Mouse (Mus musculus) embryonic facial prominence, embryonic 14.5 days (tissue): ENCODE results near the gene Mtcl1. TPM values are rescaled to one million over a fixed set of nuclear protein-coding genes. Genes with fewer than 3 reads are reported as not detected.

ENCODE experiments used
- ATAC-seq: fragments of 200-750 bp; cut with Nextera tagmentation; 2 replicates; pipeline ENCODE4 v1.8.0; 2017; ENCODE audit warnings: low read depth, moderate number of reproducible peaks, moderate TSS enrichment
- DNase-seq: peaks from one replicate; pipeline ENCODE4 v3.0.0-alpha.2; 2015; ENCODE audit warnings: low spot score
- H3K27ac ChIP-seq: fragments of 300-500 bp; sonication (generic); replicated peaks from 2 replicates; pipeline ENCODE4 v1.5.1; 2014; ENCODE audit warnings: low read depth, mild to moderate bottlenecking, low read length, moderate library complexity
- H3K27me3 ChIP-seq: fragments of 300-500 bp; sonication (generic); replicated peaks from 2 replicates; pipeline ENCODE4 v1.6.1; 2014; ENCODE audit warnings: low read length; ENCODE audit not compliant: control insufficient read depth, insufficient read depth
- H3K36me3 ChIP-seq: fragments of 300-500 bp; sonication (generic); 2 replicates; pipeline ENCODE4 v1.6.1; 2014; ENCODE audit warnings: low read length, mixed read lengths; ENCODE audit not compliant: control insufficient read depth, insufficient read depth
- H3K4me1 ChIP-seq: fragments of 300-500 bp; sonication (generic); 2 replicates; pipeline ENCODE4 v1.6.1; 2014; ENCODE audit warnings: antibody characterized with exemption, low read length; ENCODE audit not compliant: control insufficient read depth, insufficient read depth
- H3K4me2 ChIP-seq: fragments of 300-500 bp; sonication (generic); 2 replicates; pipeline ENCODE4 v1.6.1; 2014; ENCODE audit warnings: low read depth, mild to moderate bottlenecking, low read length, moderate library complexity, mixed read lengths
- H3K4me3 ChIP-seq: fragments of 300-500 bp; sonication (generic); 2 replicates; pipeline ENCODE4 v1.5.1; 2014; ENCODE audit warnings: low read depth, mild to moderate bottlenecking, low read length
- H3K9ac ChIP-seq: fragments of 300-500 bp; sonication (generic); 2 replicates; pipeline ENCODE4 v1.6.1; 2014; ENCODE audit warnings: low read depth, mild to moderate bottlenecking, low read length, moderate library complexity, mixed read lengths
- H3K9me3 ChIP-seq: fragments of 300-500 bp; sonication (generic); 2 replicates; pipeline ENCODE4 v1.6.1; 2016; ENCODE audit warnings: low read length; ENCODE audit not compliant: control insufficient read depth
- WGBS: fragments of 180-500 bp; shearing (Covaris S2); extraction: QIAGEN DNeasy Blood & Tissue Kit; methylation state at CpG from one replicate; pipeline ENCODE4 v1.1.7; 2014; 5-methylcytosine and 5-hydroxymethylcytosine counted together
- polyA plus RNA-seq: library from polyadenylated mRNA; unstranded; fragments of >200 nt; fragmentation: Nextera tagmentation; extraction: Ambion mirVana; gene quantifications from 2 replicates; pipeline ENCODE4 v1.2.1, GENCODE M21; 2014

The Mtcl1 gene
- polyA plus RNA-seq, 1 experiment from 2014 or later, result 8.8 TPM

DNA sequence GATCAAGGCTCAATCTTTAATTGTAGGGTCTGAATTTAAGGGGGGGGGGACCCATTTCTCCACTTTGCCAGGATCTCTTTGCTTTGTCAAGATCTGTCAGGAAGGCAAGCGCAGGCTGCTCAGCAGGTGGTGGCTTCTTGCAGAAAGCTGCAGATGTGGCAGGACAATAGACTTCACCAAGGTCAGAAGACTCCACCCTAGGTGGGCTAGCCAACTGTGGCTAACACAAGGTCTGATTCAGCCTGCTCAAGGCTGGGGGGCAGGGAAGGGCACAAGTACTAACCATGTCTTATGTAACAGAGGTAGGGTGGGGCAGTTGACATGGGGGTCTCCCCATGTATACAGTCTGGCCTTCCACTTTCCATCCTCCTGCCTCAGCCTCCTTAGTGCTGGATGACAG, 7.7 kb upstream of the Mtcl1 start:
- H3K4me3 ChIP-seq, result no peak overlapping the region
- no peaks in the 10 kb centered on the region for H3K4me1 ChIP-seq
- no peaks in the 10 kb centered on the region for H3K27me3 ChIP-seq
- no peak overlapping the region for H3K9ac ChIP-seq
- no peak overlapping the region for H3K27ac ChIP-seq
- WGBS, result 76% methylated on average over 1 of the region's 1 CpGs
- no peaks in the 10 kb centered on the region for H3K9me3 ChIP-seq
- H3K4me2 ChIP-seq, result no peak overlapping the region
- ATAC-seq (no peak), DNase-seq (no peak)
- H3K36me3 ChIP-seq, result no peaks in the 10 kb centered on the region

DNA sequence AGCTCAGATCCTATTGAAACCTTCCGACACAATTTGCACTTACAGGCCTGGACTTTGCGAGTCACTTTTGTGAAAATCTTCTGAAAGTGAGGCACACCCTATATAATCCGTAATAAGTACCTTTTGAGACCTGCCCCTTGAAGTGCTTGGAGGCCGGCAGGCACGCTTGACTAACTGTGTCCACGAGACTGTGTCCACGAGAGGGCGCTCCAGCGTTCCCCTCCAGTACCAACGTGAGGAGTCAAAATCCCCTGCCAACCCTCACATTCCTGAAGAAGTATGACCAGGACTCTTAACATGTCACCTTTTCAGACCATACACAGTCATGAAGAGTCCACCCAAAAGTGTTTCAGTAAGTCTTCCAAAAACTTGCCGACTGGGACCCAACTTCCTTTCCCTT, 1.6 kb upstream of the Mtcl1 start:
- Histone ChIP-seq H3K4me1 (peaks cover 18% of the 10 kb centered on the region; the same call in 1 of the 2 replicates), H3K36me3 (no peaks in the 10 kb centered on the region), H3K9ac (no peak overlapping the region), H3K4me2 (peak overlapping the region; percentile 98), H3K4me3 (0 out of 2 replicates have a peak overlapping the region, but pooled peaks have one; percentile 79), H3K27me3 (peaks cover 35% of the 10 kb centered on the region), H3K27ac (no peak overlapping the region), H3K9me3 (no peaks in the 10 kb centered on the region)
- ATAC-seq (no peak), DNase-seq (peak; percentile 92)
- 1% methylated on average over 11 of the region's 11 CpGs for WGBS

DNA sequence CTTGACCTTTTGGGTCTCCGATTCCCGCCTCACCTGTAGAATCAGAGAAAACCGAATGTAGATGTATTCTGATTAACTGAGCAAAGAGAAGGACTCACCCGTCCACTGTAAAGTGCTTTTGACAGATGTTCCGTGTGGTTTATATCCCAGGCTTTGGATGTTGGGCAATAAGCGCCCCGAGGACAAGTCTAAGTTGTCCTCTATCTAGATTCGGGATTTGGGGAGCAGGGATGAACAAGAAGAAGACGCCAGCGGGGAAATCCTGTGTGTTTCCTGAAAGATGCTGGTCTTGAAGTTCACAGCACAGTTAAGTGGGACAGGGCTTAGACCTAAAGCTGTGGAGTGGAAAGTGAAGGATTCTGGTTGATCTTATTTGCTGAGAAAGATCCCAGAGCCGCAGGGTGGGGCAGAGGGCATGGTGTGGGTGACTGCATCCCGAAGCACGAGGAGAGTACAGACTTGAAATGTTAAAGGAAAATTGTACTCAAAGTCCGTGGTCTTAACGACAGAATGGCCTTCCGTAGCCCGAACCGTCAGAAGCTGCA, 1.0 kb upstream of the Mtcl1 start:
- Histone ChIP-seq H3K9ac (peak overlapping the region; percentile 76; the same call in 1 of the 2 replicates), H3K27me3 (peaks cover 35% of the 10 kb centered on the region), H3K4me3 (peak overlapping the region; percentile 79), H3K36me3 (no peaks in the 10 kb centered on the region), H3K9me3 (no peaks in the 10 kb centered on the region), H3K4me2 (peak overlapping the region; percentile 98), H3K4me1 (peaks cover 18% of the 10 kb centered on the region; the same call in 1 of the 2 replicates), H3K27ac (no peak overlapping the region)
- DNase-seq (no peak), ATAC-seq (no peak)
- WGBS, result 4% methylated on average over 18 of the region's 18 CpGs

DNA sequence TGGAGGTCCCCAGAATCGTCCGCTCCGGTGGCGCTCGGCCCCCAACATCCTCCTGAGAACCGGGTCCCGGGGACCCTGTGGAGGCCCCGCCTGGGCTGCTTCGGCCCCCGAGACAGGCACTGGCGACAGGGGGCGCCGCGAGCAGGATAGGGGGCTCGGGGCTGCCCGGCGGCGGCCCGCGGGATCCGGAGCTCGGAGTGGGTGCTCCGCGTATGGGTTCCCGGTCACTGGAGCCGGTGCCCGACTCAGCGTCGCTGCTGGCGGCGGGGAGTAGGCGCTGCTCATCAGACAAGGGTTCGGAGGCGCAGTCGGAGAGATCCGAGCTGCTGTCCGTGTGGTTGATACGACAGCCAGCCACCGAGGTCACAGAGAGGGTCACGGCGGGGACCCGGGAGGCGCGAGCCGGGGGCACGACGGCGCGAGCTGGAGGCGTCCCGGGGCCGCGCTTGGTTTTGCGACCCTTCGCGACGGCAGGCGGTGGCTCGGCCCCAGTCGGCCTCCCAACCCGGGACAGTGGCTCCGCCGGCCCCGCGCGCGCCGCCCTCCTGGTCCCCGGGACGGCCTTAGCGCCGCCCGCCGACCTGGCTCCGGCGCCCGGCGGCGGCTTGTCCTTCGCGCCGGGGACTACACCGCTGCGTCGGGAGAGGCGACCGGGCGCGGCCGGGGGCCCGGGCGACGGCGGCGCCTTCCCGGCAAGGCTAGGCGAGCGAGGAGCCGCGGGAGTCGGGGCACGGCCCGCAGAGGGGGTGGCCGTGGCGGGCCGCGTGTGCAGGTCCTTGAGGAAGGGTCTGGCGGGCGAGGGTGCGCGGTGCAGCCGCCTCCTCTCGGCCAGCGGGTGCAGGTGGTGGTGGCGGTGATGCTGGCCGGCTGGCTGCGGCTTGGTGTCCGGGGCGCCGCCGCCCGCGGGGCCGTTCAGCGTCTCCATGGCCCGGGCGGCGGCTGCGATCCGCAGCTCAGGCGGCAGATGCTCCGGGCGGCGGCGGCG, 837 bp downstream of the Mtcl1 start:
- H3K27me3 ChIP-seq, result peaks cover 35% of the 10 kb centered on the region
- no peaks in the 10 kb centered on the region for H3K9me3 ChIP-seq
- 0% methylated on average over 25 of the region's 136 CpGs for WGBS
- H3K36me3 ChIP-seq, result no peaks in the 10 kb centered on the region
- peak; percentile 20; the same call in 1 of the 2 replicates for ATAC-seq
- no peak for DNase-seq
- H3K4me1 ChIP-seq, result peaks cover 18% of the 10 kb centered on the region; the same call in 1 of the 2 replicates
- peak overlapping the region; percentile 76 for H3K9ac ChIP-seq
- peak overlapping the region; percentile 79 for H3K4me3 ChIP-seq
- H3K4me2 ChIP-seq, result peak overlapping the region; percentile 98
- H3K27ac ChIP-seq, result peak overlapping the region; percentile 65

DNA sequence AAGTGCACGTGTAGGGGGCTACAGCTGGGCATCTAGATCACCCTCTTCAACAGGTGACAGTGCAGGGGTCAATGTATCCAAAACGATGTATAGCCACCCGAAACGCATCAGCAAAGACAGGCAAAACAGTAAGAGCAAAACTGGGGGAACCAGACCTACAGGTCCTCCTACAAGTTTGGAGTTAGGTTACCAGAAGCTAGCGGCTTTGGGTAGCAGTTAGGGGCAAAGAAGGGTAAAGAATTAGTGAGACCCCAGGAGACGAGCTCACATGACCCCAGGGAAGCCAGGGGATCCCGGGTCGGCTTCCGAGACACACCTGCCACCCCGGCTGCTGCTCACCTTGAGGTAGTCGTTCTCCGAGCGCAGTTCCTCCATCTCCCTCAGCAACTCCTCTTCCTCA, 1.6 kb downstream of the Mtcl1 start:
- Histone ChIP-seq H3K4me3 (peak overlapping the region; percentile 79), H3K9ac (peak overlapping the region; percentile 76), H3K4me1 (peaks cover 18% of the 10 kb centered on the region; the same call in 1 of the 2 replicates), H3K36me3 (no peaks in the 10 kb centered on the region), H3K27ac (no peak overlapping the region), H3K9me3 (no peaks in the 10 kb centered on the region), H3K27me3 (peaks cover 35% of the 10 kb centered on the region), H3K4me2 (peak overlapping the region; percentile 98)
- DNase-seq (peak; percentile 47), ATAC-seq (no peak)
- 3% methylated on average over 13 of the region's 13 CpGs for whole genome bisulfite sequencing

DNA sequence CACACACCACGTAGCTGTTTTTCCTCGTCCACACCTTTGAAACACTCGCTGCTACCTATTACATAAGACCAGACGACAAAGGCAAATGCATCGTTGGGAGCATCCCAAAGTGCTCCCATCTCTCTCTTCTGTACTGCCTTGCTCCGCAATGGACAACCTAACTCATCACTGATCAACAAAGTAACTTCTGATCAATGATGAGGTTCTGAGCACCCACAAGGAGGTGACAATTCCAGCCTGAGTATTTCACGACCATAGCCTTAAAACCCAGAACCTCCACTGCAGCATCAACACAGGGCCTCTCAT, 2.6 kb downstream of the Mtcl1 start:
- no peak overlapping the region for H3K9ac ChIP-seq
- H3K9me3 ChIP-seq, result no peaks in the 10 kb centered on the region

DNA sequence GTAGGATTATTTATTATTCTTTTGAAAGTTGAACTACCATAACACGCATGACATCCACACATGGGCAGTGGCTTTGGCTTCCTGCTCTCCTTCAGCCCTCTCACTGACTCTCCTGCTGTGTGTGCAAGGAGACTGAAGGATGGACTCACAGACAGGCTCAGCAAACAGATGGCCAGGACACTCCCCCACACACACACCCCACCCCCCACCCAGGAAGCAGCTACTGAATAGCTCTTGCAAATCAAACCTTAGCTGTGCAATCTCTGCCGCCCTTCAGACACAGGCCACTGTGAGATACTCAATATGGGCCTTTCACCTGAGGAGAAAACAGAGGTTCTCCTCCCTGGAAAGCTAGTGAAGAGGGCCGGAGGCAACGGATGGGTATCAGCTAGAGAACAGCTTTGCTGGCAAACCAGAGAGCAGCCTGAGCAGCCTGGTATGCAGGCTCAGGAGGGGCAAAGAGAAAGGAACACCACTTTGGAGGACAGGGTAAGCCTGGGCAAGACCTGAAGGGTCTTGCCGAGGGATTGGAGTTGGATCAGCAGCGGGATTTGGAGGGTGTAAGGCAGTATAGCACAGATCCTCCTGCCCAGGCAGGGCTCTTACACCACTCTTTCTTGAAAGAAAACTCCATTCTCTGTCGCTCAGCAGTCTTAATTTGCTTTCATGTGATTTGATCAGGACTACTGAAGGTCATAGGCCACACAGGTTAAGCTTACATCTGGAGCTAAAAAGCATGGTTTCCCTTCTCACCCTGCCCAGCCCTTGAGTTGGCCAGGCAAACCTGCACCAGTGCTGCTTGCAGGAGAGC, 3.1 kb downstream of the Mtcl1 start:
- Histone ChIP-seq H3K9me3 (no peaks in the 10 kb centered on the region), H3K27me3 (peaks cover 28% of the 10 kb centered on the region), H3K4me2 (peak overlapping the region; percentile 98), H3K36me3 (no peaks in the 10 kb centered on the region), H3K4me3 (peak overlapping the region; percentile 79), H3K9ac (no peak overlapping the region; the same call in 1 of the 2 replicates), H3K27ac (no peak overlapping the region), H3K4me1 (peaks cover 18% of the 10 kb centered on the region; the same call in 1 of the 2 replicates)
- ATAC-seq, result no peak
- 42% methylated on average over 7 of the region's 7 CpGs for WGBS
- DNase-seq, result no peak

More for the DNA sequence above, 2.6 kb downstream of the Mtcl1 start:
- DNase-seq (no peak), ATAC-seq (no peak)
- peaks cover 33% of the 10 kb centered on the region for H3K27me3 ChIP-seq
- WGBS, result 49% methylated on average over 7 of the region's 7 CpGs
- no peaks in the 10 kb centered on the region for H3K36me3 ChIP-seq
- H3K4me3 ChIP-seq, result peak overlapping the region; percentile 79
- H3K4me2 ChIP-seq, result peak overlapping the region; percentile 98
- peaks cover 18% of the 10 kb centered on the region; the same call in 1 of the 2 replicates for H3K4me1 ChIP-seq
- no peak overlapping the region for H3K27ac ChIP-seq

DNA sequence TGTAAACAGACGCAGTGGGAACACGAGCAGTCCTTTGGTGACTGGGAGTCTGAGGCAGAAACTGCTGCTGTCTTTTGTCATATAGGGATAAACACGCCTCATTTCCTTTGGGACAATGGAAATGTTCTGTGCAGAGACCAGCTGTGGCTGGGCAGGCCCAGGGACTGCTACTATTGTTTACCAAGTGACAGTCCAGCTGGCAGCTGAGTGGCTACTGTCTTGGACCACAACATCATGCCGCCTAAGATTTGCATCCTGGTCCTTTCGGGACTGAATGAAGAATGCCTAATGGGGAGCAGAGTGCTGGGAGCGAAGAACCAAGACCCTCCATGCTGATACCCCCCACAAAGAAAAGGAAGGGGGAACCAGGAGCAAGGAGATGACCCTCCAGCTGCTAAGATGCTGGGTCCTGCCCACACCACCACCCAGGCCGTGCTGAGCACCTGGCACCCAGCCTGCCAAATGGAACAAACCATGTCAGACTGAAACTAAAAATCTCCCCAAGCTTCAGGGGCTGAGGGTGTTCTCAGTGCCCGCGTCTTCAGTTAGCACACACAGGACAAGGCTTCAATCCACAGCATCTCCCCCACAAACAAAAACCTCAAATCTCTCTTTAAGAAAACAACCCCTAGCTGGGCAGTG, 5.4 kb downstream of the Mtcl1 start:
- peaks cover 17% of the 10 kb centered on the region for H3K4me1 ChIP-seq
- DNase-seq (peak; percentile 78), ATAC-seq (peak; percentile 37)
- H3K27me3 ChIP-seq, result peaks cover 14% of the 10 kb centered on the region
- H3K9ac ChIP-seq, result no peak overlapping the region
- H3K27ac ChIP-seq, result peak overlapping the region; percentile 21
- WGBS, result 73% methylated on average over 9 of the region's 9 CpGs
- no peak overlapping the region for H3K4me3 ChIP-seq
- H3K36me3 ChIP-seq, result no peaks in the 10 kb centered on the region
- no peak overlapping the region for H3K4me2 ChIP-seq
- no peaks in the 10 kb centered on the region for H3K9me3 ChIP-seq
